Mouse (Mus musculus): ENCODE data around the gene Map3k20. TPM values are rescaled to one million over a fixed set of nuclear protein-coding genes. Genes with fewer than 3 reads are reported as not detected.

Map3k20 gene
- polyA plus RNA-seq, 1 experiment: 2.9 TPM

DNA sequence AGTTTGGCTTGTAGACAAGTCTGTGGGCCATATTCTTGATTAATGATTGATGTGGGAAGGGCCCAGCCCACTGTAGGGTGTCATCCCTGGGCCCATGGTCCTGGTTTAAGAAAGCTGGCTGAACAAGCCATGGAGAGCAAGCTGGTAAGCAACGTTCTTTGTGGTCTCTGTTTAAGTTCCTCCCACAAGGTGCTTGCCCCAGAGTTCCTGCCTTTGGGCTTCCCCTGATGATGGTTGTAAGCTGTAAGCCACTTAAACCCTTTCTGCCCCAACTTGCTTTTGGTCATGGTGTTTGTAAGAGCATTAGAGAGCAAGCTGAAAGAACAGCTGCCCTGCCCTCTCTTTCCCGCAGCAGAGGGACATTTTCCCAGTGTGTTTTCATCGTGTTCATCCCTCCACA, 43.0 kb downstream of the Map3k20 start:
- no peak for TF ChIP-seq GATA1 (IDR thresholded peaks at IDR 0.05; ENCODE audit: low read length)

DNA sequence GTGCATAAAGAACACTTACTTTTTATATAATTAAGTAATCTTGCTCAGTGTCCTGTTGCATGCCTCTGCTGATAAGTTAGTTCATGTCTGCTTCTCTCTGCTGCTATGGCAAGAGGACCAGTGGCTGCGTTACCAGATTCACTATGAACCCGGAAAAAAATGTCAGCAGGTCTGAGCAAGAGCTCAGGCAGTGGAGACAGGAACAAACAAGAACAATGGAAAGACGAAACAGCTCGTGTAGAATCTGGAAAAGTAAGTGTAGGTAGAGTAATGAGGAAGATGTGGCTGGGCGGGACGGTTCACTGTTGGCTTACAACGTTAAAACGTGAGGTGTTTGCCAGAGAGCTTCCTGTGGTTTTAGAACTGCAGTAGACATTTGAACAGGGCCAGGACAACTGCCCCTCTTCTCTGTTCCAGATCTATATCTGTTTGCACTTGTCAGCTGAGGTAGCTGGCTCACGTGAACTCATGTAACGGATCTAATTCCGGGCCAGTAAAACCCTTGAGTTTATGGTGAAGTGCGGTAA, 45.6 kb downstream of the Map3k20 start:
- no peak for TF ChIP-seq GATA1 (IDR thresholded peaks at IDR 0.05; ENCODE audit: low read length)

GRCm38 (mm10) chr2:72332067-72332466, 46.6 kb downstream of the Map3k20 start:
- no peak for TF ChIP-seq GATA1 (IDR thresholded peaks at IDR 0.05; ENCODE audit: low read length)

- TF ChIP-seq GATA1 (IDR thresholded peaks at IDR 0.05; ENCODE audit: low read length): no peak
Measured at GRCm38 (mm10) chr2:72333210-72333609, 47.8 kb downstream of the Map3k20 start.

DNA sequence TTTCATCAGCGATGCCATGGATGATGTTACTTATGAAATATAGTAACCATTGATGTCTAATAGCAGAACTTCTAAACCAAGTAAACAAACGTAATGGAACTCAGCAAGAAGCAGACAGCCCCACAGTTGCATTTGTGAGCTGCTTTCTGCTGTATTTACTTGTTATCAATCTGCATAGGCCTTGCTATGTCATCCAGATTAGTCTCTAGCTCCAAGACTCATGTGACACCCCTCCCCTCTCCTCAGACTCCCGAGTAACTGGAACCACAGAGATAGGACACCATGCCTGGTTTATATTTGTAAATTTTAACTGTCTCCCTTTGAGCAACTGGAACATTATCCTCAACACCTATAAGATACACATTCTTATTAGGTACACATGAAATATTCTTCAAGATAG, 51.4 kb downstream of the Map3k20 start:
- no peak for TF ChIP-seq GATA1 (IDR thresholded peaks at IDR 0.05; ENCODE audit: low read length)

DNA sequence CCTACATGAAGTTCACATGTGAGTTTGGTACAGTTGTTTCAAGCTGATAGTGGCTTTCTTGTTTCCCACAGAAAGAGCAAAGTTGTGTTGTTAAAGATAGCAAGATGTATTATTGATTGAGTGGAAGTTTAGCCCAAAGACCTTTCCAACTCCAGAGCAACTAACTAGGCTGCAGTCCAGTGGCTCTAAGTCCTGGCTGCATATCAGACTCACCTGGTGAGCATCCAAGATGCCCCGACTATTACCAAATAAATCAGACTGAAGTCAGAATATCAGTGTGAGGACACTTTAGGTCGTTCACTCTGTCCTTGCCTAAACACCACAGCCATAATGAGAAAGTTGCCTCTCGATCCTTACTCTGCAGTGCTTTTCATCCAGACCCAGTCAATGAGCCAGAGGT, 59.8 kb downstream of the Map3k20 start:
- no peak for TF ChIP-seq GATA1 (IDR thresholded peaks at IDR 0.05; ENCODE audit: low read length)

DNA sequence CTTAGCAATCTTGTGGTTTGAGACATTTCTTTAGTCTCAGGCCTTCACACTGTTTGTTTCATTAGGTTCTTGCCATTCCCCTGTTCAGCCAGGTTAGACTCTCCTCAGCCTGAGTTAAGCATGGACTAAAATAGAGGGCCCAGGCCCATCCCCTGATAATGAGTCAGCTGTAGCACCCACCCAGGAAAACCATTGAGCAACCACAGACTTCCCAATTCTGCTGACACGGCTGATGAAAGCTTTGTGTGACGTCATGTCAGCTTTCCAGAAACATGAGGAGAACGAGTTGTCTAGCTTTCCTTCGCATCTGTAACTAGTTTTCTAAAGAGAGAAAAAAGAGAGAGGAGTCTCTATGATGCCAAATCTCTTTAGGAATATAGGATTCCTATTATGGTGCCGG, 65.9 kb downstream of the Map3k20 start:
- no peak for TF ChIP-seq GATA1 (IDR thresholded peaks at IDR 0.05; ENCODE audit: low read length)

DNA sequence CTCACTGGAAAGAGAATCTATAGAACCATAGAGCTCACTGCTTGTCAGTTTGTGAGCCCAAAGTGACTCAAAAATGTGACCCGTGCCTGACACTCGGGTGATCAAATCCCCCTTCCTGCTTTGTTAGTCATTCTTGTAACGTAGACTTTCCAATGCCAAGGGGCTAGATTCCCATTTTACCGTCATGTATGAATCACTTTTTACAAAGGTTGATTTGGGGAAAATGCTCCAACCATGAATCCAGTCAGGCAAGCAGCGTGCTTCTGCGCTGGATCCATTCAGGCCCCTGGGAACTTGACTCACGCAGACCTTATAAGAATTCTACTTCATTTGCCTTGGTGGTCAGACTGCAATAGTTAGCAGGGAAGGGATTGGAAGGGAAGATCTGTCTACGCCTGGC, 66.3 kb downstream of the Map3k20 start:
- no peak for TF ChIP-seq GATA1 (IDR thresholded peaks at IDR 0.05; ENCODE audit: low read length)

DNA sequence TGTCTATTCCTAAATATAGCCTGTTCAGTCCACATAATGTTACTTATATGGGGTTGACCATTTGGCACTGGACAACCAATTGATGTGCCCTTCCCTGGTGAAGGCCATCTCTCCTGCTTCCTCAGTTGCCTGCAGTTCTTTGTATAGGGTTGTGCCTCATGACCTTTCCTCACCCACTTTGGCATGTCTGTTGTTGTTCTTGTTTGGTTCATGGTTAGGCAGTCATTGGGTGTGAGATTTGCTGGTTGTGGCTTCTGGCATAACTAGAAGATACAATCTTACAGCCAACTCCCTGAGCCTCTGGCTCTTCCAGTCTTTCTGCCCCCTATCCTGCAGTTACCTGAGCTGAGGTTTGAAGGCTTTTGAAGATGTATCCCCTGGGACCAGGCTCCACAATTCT, 67.3 kb downstream of the Map3k20 start:
- TF ChIP-seq GATA1 (IDR thresholded peaks at IDR 0.05; ENCODE audit: low read length): no peak

DNA sequence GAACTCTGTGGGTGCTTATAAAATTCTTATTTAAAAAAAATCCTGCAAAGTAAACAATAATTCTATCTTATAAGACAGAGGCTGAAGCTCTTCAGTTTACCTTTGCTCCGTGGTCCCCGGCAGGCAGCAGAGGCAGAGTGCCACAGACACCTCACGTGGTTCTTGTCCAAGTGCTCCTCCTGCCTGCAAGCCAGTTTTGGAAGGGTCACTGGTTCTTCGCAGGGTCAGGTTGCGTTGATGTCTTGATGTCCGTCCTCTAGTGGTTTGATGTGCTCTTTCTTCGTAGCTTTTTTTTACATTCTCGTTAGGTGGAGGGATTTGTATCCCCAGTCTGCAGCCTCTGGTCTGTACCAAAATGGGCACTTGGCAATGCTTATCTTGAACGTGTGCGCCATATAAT, 71.0 kb downstream of the Map3k20 start:
- TF ChIP-seq GATA1 (IDR thresholded peaks at IDR 0.05; ENCODE audit: low read length): no peak

GRCm38 (mm10) chr2:72361572-72361971, 76.1 kb downstream of the Map3k20 start:
- no peak for TF ChIP-seq GATA1 (IDR thresholded peaks at IDR 0.05; ENCODE audit: low read length)

DNA sequence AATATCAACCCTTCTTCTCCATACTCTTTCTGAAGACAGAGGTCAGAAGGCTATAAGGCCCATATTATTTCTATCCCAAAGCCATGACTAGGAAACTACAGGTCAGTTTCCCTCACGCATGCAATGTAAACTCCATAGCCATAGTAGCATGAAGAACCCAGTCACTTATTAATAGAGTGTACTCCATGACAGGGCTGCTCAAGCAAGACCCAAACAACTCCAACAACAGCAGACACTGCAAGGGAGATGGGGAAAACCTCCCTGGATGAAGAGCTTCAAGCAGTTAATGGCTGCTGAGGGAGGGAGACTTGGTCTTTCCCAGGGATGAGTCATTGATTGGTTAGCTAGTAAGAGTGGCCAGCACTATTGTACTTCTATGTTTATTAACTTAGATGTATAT, 78.0 kb downstream of the Map3k20 start:
- TF ChIP-seq GATA1 (IDR thresholded peaks at IDR 0.05; ENCODE audit: low read length): no peak

DNA sequence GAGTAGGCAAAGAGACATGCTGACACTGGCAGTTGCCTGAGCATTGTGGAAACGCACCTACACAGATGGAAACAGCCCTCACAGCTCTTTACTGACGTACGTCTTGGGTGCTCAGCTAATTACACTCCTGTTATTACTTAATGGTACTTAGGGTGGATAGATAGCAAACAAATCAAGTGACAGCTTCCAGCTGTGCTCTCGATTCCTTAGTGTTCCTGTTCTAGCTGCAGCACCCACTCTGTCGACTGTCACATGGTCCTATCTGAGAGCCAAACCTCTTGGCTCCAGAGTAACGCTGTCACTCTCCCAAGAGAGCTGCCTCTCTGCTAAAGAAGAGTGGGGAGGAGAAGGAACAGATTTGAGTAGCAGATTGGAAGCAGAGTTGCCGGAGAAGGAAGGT, 80.5 kb downstream of the Map3k20 start:
- TF ChIP-seq GATA1 (IDR thresholded peaks at IDR 0.05; ENCODE audit: low read length): no peak

DNA sequence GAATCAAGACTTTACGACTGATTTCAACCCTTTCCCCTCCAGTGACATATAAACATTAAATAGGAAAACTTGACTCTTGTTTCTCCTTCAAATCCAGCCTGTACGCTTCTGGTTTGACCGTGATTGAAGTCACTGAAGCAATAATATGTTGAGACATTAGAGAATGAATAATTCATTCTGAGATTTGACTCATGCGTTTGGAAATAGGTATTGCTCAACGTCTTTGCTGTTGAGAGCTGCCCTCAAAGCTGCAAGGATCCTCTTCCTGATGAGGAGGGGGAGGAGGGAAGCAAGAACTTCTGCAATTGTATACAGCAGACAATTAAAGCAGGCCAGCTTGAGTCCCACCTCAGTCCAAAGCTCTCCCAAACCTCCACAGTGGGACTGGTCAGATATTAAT, 81.1 kb downstream of the Map3k20 start:
- TF ChIP-seq GATA1 (IDR thresholded peaks at IDR 0.05; ENCODE audit: low read length): no peak

DNA sequence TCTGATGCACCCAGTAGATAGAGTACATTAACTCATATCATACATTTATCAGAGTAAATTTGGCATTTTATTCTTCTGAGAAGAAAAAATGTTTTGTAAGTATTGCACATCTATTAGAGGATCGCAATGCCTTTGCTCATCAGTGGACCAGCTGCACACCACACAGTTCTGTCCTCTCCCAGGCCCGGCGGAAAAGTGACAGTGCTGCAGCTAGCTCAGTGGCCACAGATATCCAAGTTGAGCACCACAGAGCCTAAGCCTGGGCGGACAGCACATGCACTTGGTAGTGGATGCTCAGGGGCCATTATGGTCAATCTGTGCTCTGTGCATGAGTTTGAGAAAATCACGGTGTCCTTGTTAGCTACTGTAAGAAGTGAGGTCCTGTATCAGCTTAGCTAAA, 82.4 kb downstream of the Map3k20 start:
- no peak for TF ChIP-seq GATA1 (IDR thresholded peaks at IDR 0.05; ENCODE audit: low read length)

DNA sequence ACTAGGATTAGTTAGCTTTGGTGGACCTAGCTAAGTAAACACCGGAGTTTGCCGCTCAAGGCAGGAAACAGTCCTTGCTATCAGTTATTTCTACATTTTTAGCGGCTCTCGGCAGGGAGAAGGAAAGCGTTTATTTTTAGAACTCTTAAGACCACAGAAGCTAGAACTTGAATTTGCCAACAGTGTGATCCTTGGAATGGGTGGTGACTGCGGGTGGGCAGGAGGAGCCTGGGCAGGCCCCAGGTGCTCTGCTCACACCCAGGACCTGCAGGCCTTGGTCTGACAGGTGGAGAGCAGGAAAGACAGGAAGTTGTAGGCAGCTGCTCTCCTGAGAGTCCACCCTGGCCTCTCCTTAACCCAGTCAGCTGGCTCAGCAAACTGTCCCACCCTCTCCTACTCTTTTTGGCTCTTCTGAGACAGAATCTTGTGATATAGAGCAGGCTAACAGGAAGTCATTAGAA, 83.7 kb downstream of the Map3k20 start:
- no peak for TF ChIP-seq GATA1 (IDR thresholded peaks at IDR 0.05; ENCODE audit: low read length)

DNA sequence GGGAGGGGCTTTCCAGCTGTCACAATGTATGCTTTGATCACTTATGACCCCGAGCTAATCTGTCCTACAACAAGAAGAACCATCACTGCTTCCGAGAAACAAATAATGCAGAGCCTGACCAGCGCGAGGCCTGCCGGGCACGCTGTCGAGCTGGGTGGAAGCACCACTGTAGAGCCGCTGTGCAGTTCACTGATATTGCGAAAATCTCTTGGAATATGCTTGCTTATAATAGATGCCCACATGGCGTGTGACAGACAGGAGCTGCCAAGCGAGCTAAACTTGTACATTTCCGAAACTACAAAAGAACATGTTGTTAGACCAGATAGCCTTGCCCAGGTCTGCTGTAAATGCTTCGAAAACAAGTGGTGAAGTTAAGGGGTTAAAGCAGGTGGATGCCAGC, 86.7 kb downstream of the Map3k20 start:
- no peak for TF ChIP-seq GATA1 (IDR thresholded peaks at IDR 0.05; ENCODE audit: low read length)

DNA sequence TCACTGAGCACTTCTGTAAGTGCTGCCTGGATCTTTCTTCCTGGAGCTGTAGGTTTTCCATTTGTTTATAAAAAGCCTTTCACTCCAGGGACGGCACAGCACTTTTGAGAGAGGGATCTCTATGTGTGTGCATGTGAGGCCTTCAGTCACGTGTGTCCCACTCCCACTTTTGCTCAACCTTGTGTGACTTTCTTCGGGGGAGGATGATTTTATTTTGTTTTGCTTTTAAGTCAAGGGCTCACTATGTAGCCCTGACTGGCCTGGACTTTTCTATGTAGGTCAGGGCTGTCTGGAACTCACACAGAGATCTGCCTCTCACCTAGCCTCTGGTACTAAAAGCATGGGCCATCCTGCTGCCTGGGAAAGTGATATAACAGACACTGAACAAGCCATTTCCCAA, 88.6 kb downstream of the Map3k20 start:
- no peak for TF ChIP-seq GATA1 (IDR thresholded peaks at IDR 0.05; ENCODE audit: low read length)

Data from G1E-ER4 (cell line).